Mouse (Mus musculus) left cerebral cortex, adult 9 months (tissue): ENCODE measurements around the gene Pfkfb2.
A peak's percentile ranks its signal among the peaks of the same experiment; 100 is the strongest.

Source experiments
- DNase-seq, 2 experiments: peaks; one replicate each; pipeline ENCODE4 v3.0.0; 2022; ENCODE audit warnings: low spot score in 2 of 2

Pfkfb2 gene

GRCm38 (mm10) chr1:130737916-130738315, 8.9 kb upstream of the Pfkfb2 start:
- DNase-seq: no peak

GRCm38 (mm10) chr1:130737411-130737881, 8.4 kb upstream of the Pfkfb2 start:
- no peak for DNase-seq

- DNase-seq: no peak
Measured at GRCm38 (mm10) chr1:130734852-130735251, 5.8 kb upstream of the Pfkfb2 start.

- no peak for DNase-seq
Measured at GRCm38 (mm10) chr1:130734452-130734851, 5.4 kb upstream of the Pfkfb2 start.

- no peak for DNase-seq
Measured at GRCm38 (mm10) chr1:130733671-130734070, 4.6 kb upstream of the Pfkfb2 start.

GRCm38 (mm10) chr1:130732706-130733658, 3.9 kb upstream of the Pfkfb2 start:
- DNase-seq: no peak

- DNase-seq: no peak
Measured at GRCm38 (mm10) chr1:130731741-130732337, 2.8 kb upstream of the Pfkfb2 start, which contains the start of gene AA986860. Gene AA986860, plus strand, starts transcription at chr1:130731976.

- no peak for DNase-seq
Measured at GRCm38 (mm10) chr1:130728708-130729107, 345 bp downstream of the Pfkfb2 start.

GRCm38 (mm10) chr1:130728070-130728469, 983 bp downstream of the Pfkfb2 start:
- DNase-seq: no peak

- DNase-seq: no peak
Measured at GRCm38 (mm10) chr1:130726396-130726795, 2.7 kb downstream of the Pfkfb2 start.

GRCm38 (mm10) chr1:130724206-130724605, 4.8 kb downstream of the Pfkfb2 start:
- no peak for DNase-seq

GRCm38 (mm10) chr1:130717291-130717871, 11.7 kb downstream of the Pfkfb2 start, which contains the start of gene Yod1:
Gene Yod1, plus strand, starts transcription at chr1:130717327.
- peak; percentile 42 to 83 for DNase-seq

- DNase-seq: peak in 1 of 2 experiments; percentile 45
Measured at GRCm38 (mm10) chr1:130716513-130717290, 12.4 kb downstream of the Pfkfb2 start.

GRCm38 (mm10) chr1:130716218-130716512, 12.9 kb downstream of the Pfkfb2 start:
- DNase-seq: no peak

- peak; percentile 90 to 96 for DNase-seq
Measured at GRCm38 (mm10) chr1:130715561-130716217, 13.4 kb downstream of the Pfkfb2 start, which contains the start of gene Gm29427. Gene Gm29427, minus strand, starts transcription at chr1:130715799.

- DNase-seq: no peak
Measured at GRCm38 (mm10) chr1:130714046-130714445, 15.0 kb downstream of the Pfkfb2 start.

GRCm38 (mm10) chr1:130710283-130711080, 18.6 kb downstream of the Pfkfb2 start:
- DNase-seq: no peak

GRCm38 (mm10) chr1:130703613-130704012, 25.4 kb downstream of the Pfkfb2 start:
- no peak for DNase-seq

GRCm38 (mm10) chr1:130701976-130702375, 27.1 kb downstream of the Pfkfb2 start:
- no peak for DNase-seq
